Mouse (Mus musculus) midbrain, embryonic 16.5 days (tissue): ENCODE results near the gene Pde10a. TPM values are rescaled to one million over a fixed set of nuclear protein-coding genes. Genes with fewer than 3 reads are reported as not detected.

Source experiments
- ATAC-seq: fragments of 200-750 bp; cut with Nextera tagmentation; 2 replicates; pipeline ENCODE4 v1.8.0; 2017; ENCODE audit warnings: moderate TSS enrichment
- H3K27ac ChIP-seq: fragments of 300-500 bp; sonication (generic); 2 replicates; pipeline ENCODE4 v1.5.1; 2014; ENCODE audit warnings: mild to moderate bottlenecking, low read length, mixed read lengths
- H3K27me3 ChIP-seq: fragments of 300-500 bp; sonication (generic); 2 replicates; pipeline ENCODE4 v1.6.1; 2014; ENCODE audit warnings: low read depth, low read length, mixed read lengths; ENCODE audit not compliant: control insufficient read depth, insufficient read depth
- H3K36me3 ChIP-seq: fragments of 300-500 bp; sonication (generic); 2 replicates; pipeline ENCODE4 v1.6.1; 2014; ENCODE audit warnings: mild to moderate bottlenecking, low read length, moderate library complexity, mixed read lengths; ENCODE audit not compliant: control insufficient read depth, insufficient read depth
- H3K4me1 ChIP-seq: fragments of 300-500 bp; sonication (generic); 2 replicates; pipeline ENCODE4 v1.6.1; 2014; ENCODE audit warnings: mild to moderate bottlenecking, low read length, mixed read lengths; ENCODE audit not compliant: control insufficient read depth, insufficient read depth
- H3K4me2 ChIP-seq: fragments of 300-500 bp; sonication (generic); 2 replicates; pipeline ENCODE4 v1.6.1; 2014; ENCODE audit warnings: mild to moderate bottlenecking, low read length, mixed read lengths
- H3K4me3 ChIP-seq: fragments of 300-500 bp; sonication (generic); 2 replicates; pipeline ENCODE4 v1.5.1; 2014; ENCODE audit warnings: low read depth, mild to moderate bottlenecking, low read length, moderate library complexity, mixed read lengths
- H3K9ac ChIP-seq: fragments of 300-500 bp; sonication (generic); 2 replicates; pipeline ENCODE4 v1.6.1; 2014; ENCODE audit warnings: low read depth, low read length, mixed read lengths
- H3K9me3 ChIP-seq: fragments of 300-500 bp; sonication (generic); replicated peaks from 2 replicates; pipeline ENCODE4 v1.6.1; 2014; ENCODE audit warnings: mild to moderate bottlenecking, low read length, mixed read lengths; ENCODE audit not compliant: control insufficient read depth, poor library complexity, severe bottlenecking
- WGBS: fragments of 180-500 bp; shearing (Covaris S2); extraction: QIAGEN DNeasy Blood & Tissue Kit; methylation state at CpG from one replicate; pipeline ENCODE4 v1.1.7; 2014; 5-methylcytosine and 5-hydroxymethylcytosine counted together
- polyA plus RNA-seq: library from polyadenylated mRNA; unstranded; fragments of >200 nt; fragmentation: Nextera tagmentation; extraction: Ambion mirVana; gene quantifications from 2 replicates; pipeline ENCODE4 v1.2.1, GENCODE M21; 2015

The Pde10a gene
- polyA plus RNA-seq, 1 experiment from 2014 or later, result 14.3 TPM

DNA sequence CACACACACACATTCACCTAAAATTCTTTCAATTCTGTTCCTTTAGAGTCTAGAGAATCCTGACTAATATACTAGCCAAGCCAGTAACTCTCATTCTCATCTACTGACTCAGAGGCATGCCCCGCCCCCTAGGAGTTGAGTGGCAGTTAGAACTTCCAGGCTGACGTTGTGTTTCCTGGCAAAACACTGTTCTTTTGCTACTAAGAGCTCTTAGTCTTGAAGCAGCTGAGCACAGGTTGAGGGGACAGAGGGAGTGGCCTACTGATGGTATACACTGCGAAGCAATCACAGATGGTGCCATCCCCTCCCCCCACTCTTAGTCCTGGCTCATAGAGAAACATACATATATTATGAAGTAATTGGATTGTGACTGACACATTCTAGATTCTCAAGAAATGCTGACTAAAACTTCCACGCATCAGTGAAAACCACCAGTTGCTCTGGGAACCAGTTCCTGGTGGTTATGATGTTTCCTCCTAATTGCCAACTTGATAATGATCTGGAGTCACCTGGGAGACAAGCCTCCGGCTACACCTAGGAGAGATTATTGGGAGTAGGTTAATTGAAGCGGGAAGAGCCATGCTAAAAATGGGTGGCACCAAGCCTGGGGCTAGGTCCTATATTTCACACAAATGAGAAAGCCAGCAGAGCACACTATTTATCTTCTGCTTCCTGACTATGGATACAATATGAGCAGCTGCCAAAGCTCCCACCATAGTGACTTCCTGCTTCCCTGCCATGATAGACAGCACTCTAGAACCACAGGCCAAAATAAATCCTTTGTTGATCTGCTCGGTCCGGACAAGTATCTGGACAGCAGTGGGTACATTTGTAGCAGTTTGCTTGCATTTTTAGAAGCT lies 339.7 kb downstream of the Pde10a start:
- Histone ChIP-seq H3K27ac (no peak overlapping the region), H3K4me2 (no peak overlapping the region), H3K36me3 (no peaks in the 10 kb centered on the region), H3K9me3 (no peaks in the 10 kb centered on the region), H3K4me1 (no peaks in the 10 kb centered on the region), H3K4me3 (no peak overlapping the region), H3K27me3 (no peaks in the 10 kb centered on the region), H3K9ac (no peak overlapping the region)
- no peak for ATAC-seq
- 78% methylated on average over 8 of the region's 8 CpGs for WGBS

DNA sequence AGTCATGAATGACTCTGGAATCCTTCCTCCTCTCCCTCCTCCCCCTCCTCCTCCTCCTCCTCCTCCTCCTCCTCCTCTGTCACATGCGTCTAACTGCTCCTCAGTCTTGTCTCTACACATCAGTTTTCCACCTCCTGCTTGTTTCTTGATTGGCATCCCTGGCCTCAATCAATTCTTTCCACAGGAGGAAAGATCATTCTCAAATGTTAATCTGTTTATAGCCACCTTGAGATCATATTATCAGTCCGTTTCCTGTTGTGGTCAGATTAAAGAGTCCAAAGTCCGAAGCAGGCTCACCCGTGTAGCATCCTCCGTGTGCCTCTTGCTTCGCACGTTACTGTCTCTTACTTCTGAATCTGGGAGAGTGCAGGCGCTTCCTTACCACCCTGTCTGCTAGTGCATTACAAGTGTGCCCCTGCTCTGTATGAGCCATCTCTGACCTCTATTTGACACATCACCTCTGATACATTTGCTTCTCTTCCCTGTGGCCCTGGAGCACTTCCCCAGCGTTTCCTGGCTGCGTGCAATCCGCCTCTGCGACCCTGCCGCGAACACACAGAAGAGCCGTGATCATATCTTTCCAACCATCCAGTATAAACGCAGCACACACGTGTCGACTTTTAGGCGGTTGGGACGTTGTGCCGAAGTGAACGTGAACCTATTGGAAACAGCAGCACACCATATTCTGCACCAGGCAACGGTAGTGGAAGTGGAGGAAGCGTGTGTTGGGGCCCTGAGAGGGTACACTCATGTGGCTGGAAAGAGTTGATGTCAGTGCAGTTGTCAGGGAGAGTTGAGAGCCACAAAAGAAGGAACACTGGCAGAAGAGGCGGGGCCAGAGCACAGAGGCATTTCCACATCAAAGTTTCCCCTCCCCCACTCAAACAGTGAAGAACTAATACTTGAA lies 342.4 kb downstream of the Pde10a start:
- H3K27me3 ChIP-seq, result no peaks in the 10 kb centered on the region
- no peak overlapping the region for H3K4me3 ChIP-seq
- ATAC-seq, result no peak
- H3K9ac ChIP-seq, result no peak overlapping the region
- no peak overlapping the region for H3K27ac ChIP-seq
- H3K9me3 ChIP-seq, result no peaks in the 10 kb centered on the region
- no peaks in the 10 kb centered on the region for H3K36me3 ChIP-seq
- peaks cover 6% of the 10 kb centered on the region for H3K4me1 ChIP-seq
- WGBS, result 73% methylated on average over 24 of the region's 25 CpGs
- H3K4me2 ChIP-seq, result no peak overlapping the region

DNA sequence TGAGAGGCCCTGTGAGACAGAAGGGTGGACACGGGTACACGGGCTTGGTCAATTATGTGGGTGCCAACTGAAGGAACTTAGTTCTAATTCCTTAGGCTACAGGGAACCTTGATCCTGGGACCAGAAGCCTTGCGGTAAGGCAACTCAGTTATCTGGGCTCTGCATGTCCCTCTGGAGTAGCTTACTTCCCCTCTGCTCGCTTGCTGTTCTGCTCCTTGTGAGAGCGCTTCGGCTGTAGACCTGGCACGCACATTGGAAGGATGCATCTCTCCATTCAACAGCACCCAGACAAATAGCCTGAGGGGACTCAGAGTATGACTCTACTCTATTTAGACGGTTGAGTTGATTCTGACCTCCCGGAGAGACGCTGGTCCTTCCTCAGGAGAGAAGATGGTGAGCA lies 344.1 kb downstream of the Pde10a start:
- 95% methylated on average over 10 of the region's 10 CpGs for WGBS
- H3K4me3 ChIP-seq, result no peak overlapping the region
- H3K9me3 ChIP-seq, result no peaks in the 10 kb centered on the region
- ATAC-seq, result no peak
- no peaks in the 10 kb centered on the region for H3K27me3 ChIP-seq
- peaks cover 8% of the 10 kb centered on the region for H3K4me1 ChIP-seq
- no peak overlapping the region for H3K4me2 ChIP-seq
- no peak overlapping the region for H3K9ac ChIP-seq
- H3K36me3 ChIP-seq, result no peaks in the 10 kb centered on the region
- no peak overlapping the region for H3K27ac ChIP-seq

DNA sequence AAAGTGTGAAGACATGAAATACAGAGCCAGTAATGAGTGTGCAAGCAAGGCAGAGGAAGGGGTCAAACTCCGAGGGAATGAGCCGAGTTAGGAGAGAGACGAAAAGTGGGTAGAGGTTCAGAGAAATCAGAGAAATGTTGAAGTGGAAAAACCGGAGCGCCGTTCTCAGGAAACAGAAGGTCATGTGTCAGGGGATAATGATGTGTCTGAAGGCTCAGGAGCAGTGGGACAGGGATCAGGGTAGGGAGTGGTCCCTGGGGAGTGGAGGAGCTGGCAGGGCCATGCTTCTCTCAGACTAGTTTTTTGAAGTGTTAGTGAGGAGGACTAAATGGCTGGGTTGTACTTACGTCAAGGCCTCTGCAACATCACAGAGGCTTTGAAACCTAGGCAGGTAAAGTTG lies 345.7 kb downstream of the Pde10a start:
- no peak overlapping the region for H3K4me3 ChIP-seq
- no peaks in the 10 kb centered on the region for H3K9me3 ChIP-seq
- H3K4me2 ChIP-seq, result no peak overlapping the region
- no peak overlapping the region for H3K27ac ChIP-seq
- WGBS, result 75% methylated on average over 7 of the region's 7 CpGs
- ATAC-seq, result no peak
- H3K9ac ChIP-seq, result no peak overlapping the region
- H3K36me3 ChIP-seq, result no peaks in the 10 kb centered on the region
- peaks cover 8% of the 10 kb centered on the region for H3K4me1 ChIP-seq
- no peaks in the 10 kb centered on the region for H3K27me3 ChIP-seq

DNA sequence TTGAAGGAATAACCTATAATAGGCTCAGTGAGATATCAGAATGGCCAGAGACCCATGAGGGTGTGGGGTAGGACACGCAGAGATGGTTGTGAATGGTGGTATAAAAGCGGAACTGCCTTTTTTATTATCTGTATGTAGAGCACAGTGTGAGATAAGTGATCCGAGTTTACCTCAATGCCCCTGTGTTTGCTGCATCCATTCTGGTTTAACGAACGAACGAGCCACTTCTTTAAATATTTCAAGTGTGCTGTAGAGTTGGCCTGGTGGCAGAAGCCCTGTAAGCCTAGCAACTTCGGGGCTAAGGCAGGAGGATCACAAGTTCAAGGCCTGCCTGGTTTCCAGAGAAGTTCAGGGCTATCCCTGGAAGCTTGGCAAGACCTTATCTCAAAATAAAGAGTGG lies 346.2 kb downstream of the Pde10a start:
- Histone ChIP-seq H3K4me1 (peaks cover 8% of the 10 kb centered on the region), H3K4me3 (no peak overlapping the region), H3K9ac (no peak overlapping the region), H3K27me3 (no peaks in the 10 kb centered on the region), H3K27ac (no peak overlapping the region), H3K4me2 (no peak overlapping the region), H3K36me3 (no peaks in the 10 kb centered on the region), H3K9me3 (no peaks in the 10 kb centered on the region)
- ATAC-seq, result no peak
- 82% methylated on average over 7 of the region's 7 CpGs for WGBS

DNA sequence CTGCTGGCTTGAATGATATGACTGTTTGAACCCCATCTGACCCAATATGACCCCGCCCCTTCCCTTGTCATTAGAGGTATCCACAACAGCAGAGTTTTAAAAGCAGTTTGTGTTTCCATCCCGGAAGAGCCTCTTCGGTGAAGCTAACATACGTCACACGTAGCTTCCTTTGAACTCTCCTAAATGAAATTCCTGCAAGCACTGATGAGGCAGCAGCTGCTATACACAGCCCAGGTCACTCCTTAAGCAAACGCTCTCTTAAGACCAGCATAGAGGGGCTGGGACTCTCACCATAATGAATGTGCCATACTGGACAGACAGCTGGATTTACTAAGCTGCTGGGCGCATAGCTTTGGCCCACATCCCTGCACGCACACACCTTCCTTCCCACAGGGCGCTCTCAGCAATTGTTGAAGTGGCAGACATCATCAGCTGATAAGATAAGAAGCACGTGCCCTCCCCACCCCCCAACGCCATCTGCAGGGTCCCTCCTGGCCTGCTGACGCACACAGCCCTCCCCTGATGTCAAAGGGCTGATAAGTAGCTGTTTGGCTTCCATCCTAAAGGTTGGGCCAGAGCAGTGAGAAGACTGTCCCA lies 346.9 kb downstream of the Pde10a start:
- H3K9ac ChIP-seq, result no peak overlapping the region
- H3K9me3 ChIP-seq, result no peaks in the 10 kb centered on the region
- 0 out of 2 replicates have a peak, but pooled peaks have one; percentile 40 for ATAC-seq
- no peaks in the 10 kb centered on the region for H3K36me3 ChIP-seq
- H3K27ac ChIP-seq, result no peak overlapping the region
- no peaks in the 10 kb centered on the region for H3K27me3 ChIP-seq
- H3K4me3 ChIP-seq, result no peak overlapping the region
- H3K4me1 ChIP-seq, result peaks cover 8% of the 10 kb centered on the region
- H3K4me2 ChIP-seq, result no peak overlapping the region
- WGBS, result 44% methylated on average over 12 of the region's 12 CpGs

DNA sequence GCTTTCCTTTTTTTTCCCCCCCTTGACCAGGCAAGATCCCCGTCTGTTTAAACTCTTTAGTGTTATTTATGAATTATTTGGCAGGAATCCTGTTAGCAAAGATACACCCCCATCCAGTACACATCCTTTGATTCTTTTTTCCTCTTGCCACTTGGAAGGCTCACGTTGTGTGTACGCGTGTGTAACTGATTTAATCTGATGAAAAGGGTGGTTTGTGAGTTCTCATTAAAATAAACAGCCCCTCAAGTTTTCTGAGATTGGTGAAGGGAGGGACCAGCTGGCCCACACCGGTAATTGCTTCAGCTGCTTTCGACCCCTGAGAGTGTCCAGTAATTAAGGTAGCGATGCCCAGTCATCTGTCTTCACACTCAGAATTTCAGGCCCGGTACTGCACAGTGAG lies 347.4 kb downstream of the Pde10a start:
- Histone ChIP-seq H3K4me2 (no peak overlapping the region), H3K9me3 (no peaks in the 10 kb centered on the region), H3K27ac (no peak overlapping the region), H3K27me3 (no peaks in the 10 kb centered on the region), H3K4me3 (no peak overlapping the region), H3K4me1 (peaks cover 8% of the 10 kb centered on the region), H3K36me3 (no peaks in the 10 kb centered on the region), H3K9ac (no peak overlapping the region)
- ATAC-seq, result no peak
- WGBS, result 45% methylated on average over 8 of the region's 8 CpGs

DNA sequence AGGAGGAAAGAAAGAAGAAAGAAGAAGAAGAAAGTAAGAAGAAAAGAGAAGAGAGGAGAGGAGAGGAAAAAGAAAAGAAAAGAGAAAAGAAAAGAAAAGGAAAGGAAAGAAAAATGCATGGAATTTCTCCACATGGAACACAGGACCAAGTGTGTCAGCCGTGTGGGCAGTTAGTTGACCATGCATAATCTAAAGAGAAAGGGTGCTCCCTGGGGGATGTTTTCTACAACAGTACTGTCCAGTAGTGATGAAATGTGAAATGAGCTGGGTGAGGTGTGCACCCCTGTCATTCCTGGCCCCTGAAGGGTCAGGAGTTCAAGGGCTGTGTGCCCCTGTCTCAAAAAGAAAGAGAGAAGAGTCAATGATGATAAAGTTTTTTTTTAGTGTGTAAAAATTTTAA lies 352.9 kb downstream of the Pde10a start:
- Histone ChIP-seq H3K9ac (no peak overlapping the region), H3K9me3 (no peaks in the 10 kb centered on the region), H3K27me3 (no peaks in the 10 kb centered on the region), H3K27ac (no peak overlapping the region), H3K4me3 (no peak overlapping the region), H3K4me2 (no peak overlapping the region), H3K4me1 (no peaks in the 10 kb centered on the region), H3K36me3 (no peaks in the 10 kb centered on the region)
- ATAC-seq, result no peak
- WGBS, result 61% methylated on average over 1 of the region's 1 CpGs
